Mouse (Mus musculus) embryonic stem cell, embryonic (primary cell): ENCODE measurements around the gene Gm10447.

Source experiments
- CTCF ChIA-PET, 4 experiments: fragments of 300-600 bp in 2 of 4; fragments of 350-600 bp in 2 of 4; sonication (Branson Sonifier 250); formaldehyde crosslinking; loops; one replicate each; lab custom pipeline; 2022; ENCODE audit warnings: inconsistent platforms in 2 of 4; lab: Charles Lee
- POLR2A ChIA-PET, 4 experiments: fragments of 300-600 bp in 2 of 4; fragments of 350-600 bp in 2 of 4; sonication (Branson Sonifier 250); formaldehyde crosslinking; loops; one replicate each; lab custom pipeline; 2022; ENCODE audit warnings: antibody characterized with exemption in 4 of 4, inconsistent platforms in 1 of 4; lab: Charles Lee

Gm10447 gene

GRCm38 (mm10) chr11:53485719-53486118 lies 28.8 kb upstream of the Gm10447 start:
- ChIA-PET CTCF (interaction anchor here (0.6 to 2.6 kb wide), 11 partner anchors 13 to 251 kb away, joined by 3 to 18 read pairs (median 5); partner anchors contain the start of gene Gm9837 (in 2 of the 4)), POLR2A (interaction anchor here in 1 of 4 experiments (1.2 to 2.1 kb wide), 3 partner anchors 10 to 55 kb away, joined by 3 to 10 read pairs (median 5); partner anchors contain the start of genes Gdf9 and Uqcrq)

GRCm38 (mm10) chr11:53483159-53483891 lies 26.4 kb upstream of the Gm10447 start:
- ChIA-PET CTCF (interaction anchor here in 3 of 4 experiments (0.6 to 2.8 kb wide), 7 partner anchors 13 to 254 kb away, joined by 3 to 14 read pairs (median 3); partner anchors contain the start of gene Gm9837 (in 2 of the 3)), POLR2A (no interaction called here)

- ChIA-PET POLR2A (no interaction called here), CTCF (interaction anchor here in 3 of 4 experiments (0.6 to 2.8 kb wide), 4 partner anchors 10 to 255 kb away, joined by 3 to 14 read pairs (median 5); partner anchors contain the start of gene Gm9837 (in 2 of the 3))
These were observed 24.3 kb upstream of the Gm10447 start for GRCm38 (mm10) chr11:53481088-53481730.

GRCm38 (mm10) chr11:53479783-53480301 lies 22.9 kb upstream of the Gm10447 start, which contains the start of the genes Gm9945 and Sowaha:
Gene Gm9945, plus strand, starts transcription at chr11:53480166.
Gene Sowaha, minus strand, starts transcription at chr11:53480274.
- CTCF ChIA-PET, result interaction anchor here (0.5 to 3.0 kb wide), 14 partner anchors 10 to 1754 kb away, joined by 3 to 22 read pairs (median 4); partner anchors contain the start of genes Gm9837 (in 3 of the 4), Gm10447 (in 1 of the 4) and Shroom1 (in 1 of the 4)
- POLR2A ChIA-PET, result interaction anchor here (0.6 to 2.4 kb wide), 21 partner anchors 10 to 946 kb away, joined by 3 to 12 read pairs (median 4); partner anchors contain the start of genes Shroom1 (in 2 of the 4), Gm10447 (in 1 of the 4), Gm9837 (in 1 of the 4) and Kif3a (in 1 of the 4)

GRCm38 (mm10) chr11:53479171-53479782 lies 22.4 kb upstream of the Gm10447 start:
- ChIA-PET POLR2A (interaction anchor here (0.5 to 2.4 kb wide), 26 partner anchors 9 to 1690 kb away, joined by 3 to 12 read pairs (median 4); partner anchors contain the start of genes Shroom1 (in 2 of the 4), Gm10447 (in 1 of the 4), Gm9837 (in 1 of the 4) and Kif3a (in 1 of the 4)), CTCF (interaction anchor here (0.5 to 3.0 kb wide), 15 partner anchors 9 to 1753 kb away, joined by 3 to 22 read pairs (median 4); partner anchors contain the start of genes Gm9837 (in 3 of the 4), Gm10447 (in 1 of the 4) and Shroom1 (in 1 of the 4))

GRCm38 (mm10) chr11:53478383-53479170 lies 21.7 kb upstream of the Gm10447 start:
- POLR2A ChIA-PET, result interaction anchor here in 3 of 4 experiments (0.5 to 2.4 kb wide), 18 partner anchors 9 to 986 kb away, joined by 3 to 12 read pairs (median 4); partner anchors contain the start of genes Gm9837 (in 2 of the 3), Shroom1 (in 2 of the 3), Gm10447 (in 1 of the 3) and Rad50 (in 1 of the 3)
- CTCF ChIA-PET, result interaction anchor here in 3 of 4 experiments (0.8 to 3.0 kb wide), 10 partner anchors 8 to 258 kb away, joined by 3 to 22 read pairs (median 6); partner anchors contain the start of gene Gm9837 (in 3 of the 3)

- ChIA-PET CTCF (interaction anchor here in 3 of 4 experiments (0.8 to 3.0 kb wide), 5 partner anchors 8 to 14 kb away, joined by 3 to 22 read pairs (median 4); partner anchors contain the start of gene Gm9837 (in 2 of the 3)), POLR2A (interaction anchor here in 2 of 4 experiments (1.1 to 1.9 kb wide), 5 partner anchors 8 to 46 kb away, joined by 4 to 8 read pairs (median 5); partner anchors contain the start of gene Gm9837 (in 2 of the 2))
These were observed 20.9 kb upstream of the Gm10447 start for GRCm38 (mm10) chr11:53477833-53478232.

- ChIA-PET CTCF (interaction anchor here (0.6 to 2.0 kb wide), 5 partner anchors 9 to 1251 kb away, joined by 3 to 5 read pairs (median 3); partner anchors contain the start of genes Gm10447 (in 1 of the 4) and Shroom1 (in 1 of the 4)), POLR2A (interaction anchor here in 2 of 4 experiments (0.6 to 1.6 kb wide), 4 partner anchors 9 to 1385 kb away, joined by 3 to 6 read pairs (median 4); partner anchors contain the start of genes Gm10447 (in 1 of the 2) and Shroom1 (in 1 of the 2))
These were observed 18.7 kb upstream of the Gm10447 start for GRCm38 (mm10) chr11:53475620-53476019.

- CTCF ChIA-PET, result interaction anchor here (0.5 to 1.6 kb wide), 7 partner anchors 9 to 265 kb away, joined by 3 to 5 read pairs (median 3); no protein-coding TSS in a partner anchor
- POLR2A ChIA-PET, result interaction anchor here in 1 of 4 experiments (1.9 kb wide), 1 partner anchor 14 kb away, joined by 4 read pairs; no protein-coding TSS in a partner anchor
These were observed 15.8 kb upstream of the Gm10447 start for GRCm38 (mm10) chr11:53472709-53473108.

- CTCF ChIA-PET, result interaction anchor here (0.5 to 2.3 kb wide), 60 partner anchors 9 to 1783 kb away, joined by 3 to 41 read pairs (median 4); partner anchors contain the start of genes Gm10447 (in 3 of the 4), Gm9945 (in 3 of the 4), Shroom1 (in 3 of the 4) and Sowaha (in 3 of the 4)
- POLR2A ChIA-PET, result interaction anchor here in 3 of 4 experiments (0.5 to 1.7 kb wide), 12 partner anchors 8 to 266 kb away, joined by 3 to 11 read pairs (median 3); partner anchors contain the start of genes Gm9945 (in 2 of the 3), Gm10447 (in 1 of the 3), Rad50 (in 1 of the 3) and Shroom1 (in 1 of the 3)
These were observed 13.2 kb upstream of the Gm10447 start, which contains the start of gene Gm9837 for GRCm38 (mm10) chr11:53469968-53470695. Gene Gm9837, minus strand, starts transcription at chr11:53470479.

- CTCF ChIA-PET, result interaction anchor here (0.7 to 2.3 kb wide), 43 partner anchors 10 to 462 kb away, joined by 3 to 41 read pairs (median 4); partner anchors contain the start of genes Gm10447 (in 3 of the 4), Gm9945 (in 3 of the 4), Shroom1 (in 3 of the 4) and Sowaha (in 3 of the 4)
- POLR2A ChIA-PET, result interaction anchor here in 2 of 4 experiments (0.6 to 1.7 kb wide), 12 partner anchors 9 to 266 kb away, joined by 3 to 11 read pairs (median 3); partner anchors contain the start of genes Gm9945 (in 2 of the 2), Gm10447 (in 1 of the 2), Rad50 (in 1 of the 2) and Shroom1 (in 1 of the 2)
These were observed 12.5 kb upstream of the Gm10447 start for GRCm38 (mm10) chr11:53469294-53469967.

GRCm38 (mm10) chr11:53466231-53466971 lies 9.5 kb upstream of the Gm10447 start:
- POLR2A ChIA-PET, result interaction anchor here (0.5 to 3.0 kb wide), 28 partner anchors 9 to 320 kb away, joined by 3 to 20 read pairs (median 4); partner anchors contain the start of genes Gm9945 (in 3 of the 4), Shroom1 (in 3 of the 4), Sowaha (in 3 of the 4) and Gdf9 (in 2 of the 4)
- CTCF ChIA-PET, result interaction anchor here (0.5 to 2.9 kb wide), 91 partner anchors 9 to 646 kb away, joined by 3 to 56 read pairs (median 4); partner anchors contain the start of genes Gm10447 (in 4 of the 4), Shroom1 (in 4 of the 4), Gm9945 (in 3 of the 4) and Sowaha (in 3 of the 4)
